Mouse (Mus musculus): ENCODE data around the gene Hyal3. TPM values are rescaled to one million over a fixed set of nuclear protein-coding genes. Genes with fewer than 3 reads are reported as not detected.

Gene Hyal3
- polyA plus RNA-seq, 1 experiment from 2014 or later, result 0.56 TPM

DNA sequence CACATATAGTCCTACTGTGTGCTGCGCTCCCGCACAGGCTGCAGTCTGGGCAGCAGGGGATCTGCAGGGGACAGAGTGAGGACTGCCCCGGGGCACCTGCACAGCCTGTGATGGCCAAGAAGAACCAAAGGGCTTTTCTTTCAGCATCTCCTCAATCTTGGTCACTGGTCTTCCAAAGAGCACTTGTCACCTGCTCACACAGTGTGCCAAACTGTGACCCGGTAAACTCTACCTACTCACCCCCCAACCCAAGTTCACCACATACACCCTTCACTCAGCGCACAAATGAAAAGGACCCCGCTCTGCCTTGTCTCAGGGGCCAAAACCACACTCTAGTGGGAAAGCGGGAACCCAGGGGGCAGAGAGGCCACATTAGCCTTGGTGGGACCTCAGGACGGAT lies 51.2 kb downstream of the Hyal3 start:
- Histone ChIP-seq H3K4me3 (peak overlapping the region; percentile 95), H3K4me1 (peaks cover 96% of the 10 kb centered on the region), H3K27me3 (ENCODE audit: low read depth, poor library complexity, severe bottlenecking) (no peaks in the 10 kb centered on the region), H3K9me3 (replicated peaks) (no peaks in the 10 kb centered on the region), H3K27ac (peak overlapping the region; percentile 95), H3K36me3 (peaks cover 48% of the 10 kb centered on the region)
- 91% methylated on average over 8 of the region's 8 CpGs for WGBS
- DNase-seq (ENCODE audit: low spot score), result no peak

DNA sequence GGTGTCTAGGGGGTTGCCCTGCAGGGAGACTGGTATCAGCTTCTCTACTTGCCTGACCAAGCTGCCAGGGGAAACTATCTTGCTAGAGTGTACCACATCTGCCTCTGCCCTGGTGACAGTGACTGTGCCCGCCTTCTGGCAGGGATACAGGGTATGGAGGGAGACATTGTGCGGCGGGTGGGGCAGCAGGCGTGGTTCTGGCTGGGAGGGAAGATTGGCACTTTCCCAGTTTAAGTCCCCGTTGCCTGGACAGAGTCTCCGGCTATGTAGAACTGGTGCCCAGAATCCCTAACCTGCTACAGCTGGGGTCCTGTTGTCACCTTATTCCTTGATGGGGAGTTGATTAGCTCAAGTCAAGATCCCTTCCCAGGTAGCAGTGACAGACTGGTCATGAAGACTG lies 51.9 kb downstream of the Hyal3 start:
- peak overlapping the region; percentile 95 for H3K4me3 ChIP-seq
- 76% methylated on average over 6 of the region's 6 CpGs for WGBS
- no peak for DNase-seq (ENCODE audit: low spot score)
- H3K36me3 ChIP-seq, result peaks cover 48% of the 10 kb centered on the region
- peak overlapping the region; percentile 95 for H3K27ac ChIP-seq
- H3K27me3 ChIP-seq (ENCODE audit: low read depth, poor library complexity, severe bottlenecking), result no peaks in the 10 kb centered on the region
- H3K4me1 ChIP-seq, result peaks cover 96% of the 10 kb centered on the region
- H3K9me3 ChIP-seq (replicated peaks), result no peaks in the 10 kb centered on the region

DNA sequence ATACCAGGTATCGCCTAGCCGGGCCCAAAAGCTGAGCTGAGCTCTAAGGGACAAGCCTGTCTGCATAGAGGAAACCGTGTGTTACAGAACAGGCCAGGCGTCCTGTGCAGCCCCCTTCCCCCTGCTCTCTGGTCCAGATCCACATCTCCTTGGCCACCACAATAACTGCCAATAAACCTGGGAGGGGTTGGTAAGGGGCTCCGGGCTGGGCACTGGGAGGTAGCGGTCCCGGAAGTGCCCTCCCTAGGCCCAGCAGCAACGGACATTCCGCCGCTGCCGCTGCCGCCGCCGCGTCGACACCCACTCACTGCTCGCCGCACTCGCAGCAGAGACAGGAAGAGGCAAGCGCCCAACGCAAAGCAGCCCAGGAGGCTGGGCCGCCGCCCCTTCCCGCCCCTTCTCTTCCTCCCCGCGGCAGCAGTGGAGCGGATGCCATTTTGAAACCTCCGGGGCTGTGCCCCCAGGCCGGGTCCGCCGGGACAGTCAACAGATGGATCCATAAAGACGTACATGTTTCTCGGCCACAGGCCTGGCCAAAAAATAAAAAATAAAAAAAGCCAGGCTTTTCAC lies 52.6 kb downstream of the Hyal3 start:
- H3K9me3 ChIP-seq (replicated peaks), result no peaks in the 10 kb centered on the region
- peaks cover 93% of the 10 kb centered on the region for H3K4me1 ChIP-seq
- peak; percentile 80 for DNase-seq (ENCODE audit: low spot score)
- H3K4me3 ChIP-seq, result peak overlapping the region; percentile 95
- no peaks in the 10 kb centered on the region for H3K27me3 ChIP-seq (ENCODE audit: low read depth, poor library complexity, severe bottlenecking)
- peak overlapping the region; percentile 95 for H3K27ac ChIP-seq
- WGBS, result 2% methylated on average over 33 of the region's 33 CpGs
- H3K36me3 ChIP-seq, result peaks cover 42% of the 10 kb centered on the region

DNA sequence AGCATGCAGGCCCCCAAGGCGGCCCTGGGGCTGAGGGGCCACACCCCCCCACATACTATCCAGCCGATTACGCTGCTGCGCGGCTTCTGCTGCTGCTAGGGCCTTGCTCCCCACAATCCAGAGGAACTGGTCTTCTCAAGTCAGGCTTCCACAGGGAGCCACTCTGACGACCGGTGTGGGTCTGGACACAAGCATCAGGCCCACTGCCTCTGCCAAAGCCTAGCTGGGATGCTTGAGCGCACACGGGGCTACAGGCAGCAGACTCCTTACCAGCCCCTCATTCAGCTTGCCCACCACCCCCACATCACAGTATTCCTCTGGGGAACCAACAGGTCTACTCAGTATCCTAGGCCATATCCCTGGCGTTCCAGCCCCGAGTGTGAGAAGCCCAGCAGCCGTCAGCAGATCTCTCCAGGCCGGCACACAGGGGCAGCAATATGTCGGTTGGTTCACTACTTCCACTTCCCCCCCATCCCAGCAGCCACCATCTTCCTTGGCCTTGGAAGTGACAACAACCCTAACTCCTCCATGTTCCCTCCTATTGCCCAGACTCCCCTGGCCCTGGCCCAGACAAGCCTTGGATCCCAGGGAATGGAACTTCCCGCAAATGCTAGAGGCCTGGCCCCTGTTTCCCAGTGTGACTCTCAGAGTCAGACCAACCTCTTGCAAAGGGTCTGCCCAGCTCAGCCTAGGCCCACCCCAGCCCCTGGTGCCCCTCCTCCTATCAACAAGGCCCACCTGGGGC lies 53.2 kb downstream of the Hyal3 start:
- DNase-seq (ENCODE audit: low spot score), result peak; percentile 63
- WGBS, result 3% methylated on average over 15 of the region's 15 CpGs
- Histone ChIP-seq H3K4me1 (peaks cover 86% of the 10 kb centered on the region), H3K4me3 (peak overlapping the region; percentile 95), H3K27me3 (ENCODE audit: low read depth, poor library complexity, severe bottlenecking) (no peaks in the 10 kb centered on the region), H3K36me3 (peaks cover 36% of the 10 kb centered on the region), H3K9me3 (replicated peaks) (no peaks in the 10 kb centered on the region), H3K27ac (peak overlapping the region; percentile 95)

DNA sequence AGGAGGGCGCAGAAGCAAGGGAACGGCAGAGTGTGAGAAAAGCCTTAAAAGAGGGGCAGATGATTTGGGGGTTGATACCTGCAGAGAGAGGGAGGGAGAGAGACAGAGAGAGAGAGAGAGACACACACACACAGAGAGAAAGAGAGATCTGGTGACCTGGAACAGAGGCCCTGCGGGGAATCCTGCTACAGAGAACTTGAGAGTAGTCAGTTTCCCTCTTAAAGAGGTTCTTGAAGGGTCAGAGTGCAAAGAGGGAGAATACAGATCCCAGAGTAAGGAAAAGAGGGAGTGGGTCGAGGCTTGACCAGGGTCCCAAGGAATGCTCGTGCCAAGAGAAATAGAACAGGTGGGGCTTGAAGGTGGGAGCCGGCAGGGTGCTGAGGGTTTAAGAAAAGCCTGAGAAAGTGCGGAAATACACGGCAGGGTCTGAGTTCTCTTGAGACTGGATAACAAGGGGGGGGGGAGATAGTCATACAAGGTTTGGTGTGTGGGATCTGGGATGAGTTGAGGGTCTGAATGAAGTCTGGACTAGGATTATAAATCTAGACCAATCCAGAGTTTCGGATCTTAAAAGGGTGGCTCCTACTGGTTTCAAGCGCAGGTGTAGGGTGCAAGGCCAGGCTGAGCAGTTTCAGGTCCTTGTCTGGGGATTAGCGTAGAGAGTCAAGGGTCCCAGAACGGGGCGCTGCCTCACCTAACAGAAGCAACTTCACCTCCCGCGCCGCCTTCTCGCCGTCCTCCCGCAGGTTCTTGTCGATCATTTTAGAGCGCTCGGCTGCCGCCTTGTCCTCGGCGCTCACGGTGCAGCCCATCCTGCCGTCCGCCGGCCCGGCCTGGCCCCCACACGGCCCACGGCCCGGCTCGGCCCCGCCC lies 54.0 kb downstream of the Hyal3 start:
- WGBS, result under 1% methylated on average over 35 of the region's 35 CpGs
- Histone ChIP-seq H3K4me3 (peak overlapping the region; percentile 95), H3K4me1 (peaks cover 78% of the 10 kb centered on the region), H3K36me3 (peaks cover 30% of the 10 kb centered on the region), H3K9me3 (replicated peaks) (no peaks in the 10 kb centered on the region), H3K27ac (peak overlapping the region; percentile 95), H3K27me3 (ENCODE audit: low read depth, poor library complexity, severe bottlenecking) (no peaks in the 10 kb centered on the region)
- no peak for DNase-seq (ENCODE audit: low spot score)

DNA sequence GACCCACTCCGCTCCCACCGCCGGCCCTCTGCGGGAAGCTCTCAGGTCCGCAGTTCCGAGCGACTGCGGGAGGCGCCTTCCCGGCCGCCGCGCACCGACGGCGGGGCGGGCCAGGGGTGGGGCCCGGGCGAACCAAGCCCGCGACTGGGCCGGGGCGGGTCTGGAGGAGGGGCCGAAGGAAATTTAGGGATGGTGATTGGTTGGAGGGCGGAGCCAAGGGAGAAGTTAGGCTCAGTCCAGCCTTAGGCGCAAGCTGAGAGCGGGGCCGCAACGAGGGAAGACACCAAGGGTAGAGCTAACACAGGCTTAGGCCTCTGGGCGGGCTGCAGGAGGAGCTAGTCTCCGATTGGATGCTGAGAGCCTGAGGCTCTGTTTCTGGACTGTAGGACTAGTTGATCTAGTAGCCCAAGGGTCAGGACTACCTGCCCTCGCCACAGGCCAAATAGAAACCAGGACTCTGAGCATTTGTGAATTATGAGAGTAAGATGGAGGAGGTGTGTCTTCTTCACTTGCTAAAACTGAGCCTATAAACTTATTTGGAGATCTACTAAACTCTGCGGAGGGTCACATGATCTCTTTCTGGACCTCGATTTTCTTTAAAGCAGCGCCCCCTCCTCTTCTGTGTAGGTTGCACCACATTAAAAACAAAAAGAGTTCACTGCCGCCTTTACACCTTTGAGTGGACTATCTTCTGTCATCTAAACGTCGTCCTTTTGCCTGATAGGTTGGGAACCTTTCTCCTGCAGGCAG lies 54.8 kb downstream of the Hyal3 start, which contains the start of gene Gnai2:
Gnai2 (minus strand) TSS at position 89 of the 750 bp plus-strand sequence.
- Histone ChIP-seq H3K9me3 (replicated peaks) (no peaks in the 10 kb centered on the region), H3K27me3 (ENCODE audit: low read depth, poor library complexity, severe bottlenecking) (no peaks in the 10 kb centered on the region), H3K27ac (peak within 1 kb of the TSS; percentile 95), H3K4me1 (peaks cover 76% of the 10 kb centered on the region), H3K4me3 (peak within 1 kb of the TSS; percentile 95), H3K36me3 (peaks cover 23% of the 10 kb centered on the region)
- WGBS, result 2% methylated on average over 38 of the region's 38 CpGs
- DNase-seq (ENCODE audit: low spot score), result peak; percentile 92

Other genes starting within 250 kb of the Hyal3 start
- gene Hemk1, start 242.5 kb upstream of the Hyal3 start, polyA plus RNA-seq (2016; fragmentation: Nextera tagmentation; extraction: Ambion mirVana), result 10.3 and 12.2 TPM in 2 replicates
- 0.72 and 0.74 TPM in 2 replicates for gene 6430571L13Rik, start 240.2 kb upstream of the Hyal3 start, polyA plus RNA-seq (2016; fragmentation: Nextera tagmentation; extraction: Ambion mirVana)
- gene Cacna2d2, start 181.2 kb upstream of the Hyal3 start, polyA plus RNA-seq (2016; fragmentation: Nextera tagmentation; extraction: Ambion mirVana), result 0.20 and 0.34 TPM in 2 replicates
- 41.3 and 43.5 TPM in 2 replicates for gene Tmem115, start 46.9 kb upstream of the Hyal3 start, polyA plus RNA-seq (2016; fragmentation: Nextera tagmentation; extraction: Ambion mirVana)
- 13.2 and 15.8 TPM in 2 replicates for gene Cyb561d2, start 38.6 kb upstream of the Hyal3 start, polyA plus RNA-seq (2016; fragmentation: Nextera tagmentation; extraction: Ambion mirVana)
- 34.0 and 37.3 TPM in 2 replicates for gene Nprl2, start 38.6 kb upstream of the Hyal3 start, polyA plus RNA-seq (2016; fragmentation: Nextera tagmentation; extraction: Ambion mirVana)
- 0.25 and 0.33 TPM in 2 replicates for gene Zmynd10, start 33.5 kb upstream of the Hyal3 start, polyA plus RNA-seq (2016; fragmentation: Nextera tagmentation; extraction: Ambion mirVana)
- 55.3 and 57.4 TPM in 2 replicates for gene Rassf1, start 29.3 kb upstream of the Hyal3 start, polyA plus RNA-seq (2016; fragmentation: Nextera tagmentation; extraction: Ambion mirVana)
- 60.4 and 62.5 TPM in 2 replicates for gene Tusc2, start 17.6 kb upstream of the Hyal3 start, polyA plus RNA-seq (2016; fragmentation: Nextera tagmentation; extraction: Ambion mirVana)
- 160 and 168 TPM in 2 replicates for gene Hyal2, start 12.9 kb upstream of the Hyal3 start, polyA plus RNA-seq (2016; fragmentation: Nextera tagmentation; extraction: Ambion mirVana)
- 7.9 and 10.2 TPM in 2 replicates for gene Hyal1, start 3.9 kb upstream of the Hyal3 start, polyA plus RNA-seq (2016; fragmentation: Nextera tagmentation; extraction: Ambion mirVana)
- 20.1 and 22.5 TPM in 2 replicates for gene Naa80, start 1.9 kb upstream of the Hyal3 start, polyA plus RNA-seq (2016; fragmentation: Nextera tagmentation; extraction: Ambion mirVana)
- 55.0 and 69.4 TPM in 2 replicates for gene Ifrd2, start 6.8 kb downstream of the Hyal3 start, polyA plus RNA-seq (2016; fragmentation: Nextera tagmentation; extraction: Ambion mirVana)
- 2.2 and 3.6 TPM in 2 replicates for gene Sema3b, start 28.4 kb downstream of the Hyal3 start, polyA plus RNA-seq (2016; fragmentation: Nextera tagmentation; extraction: Ambion mirVana)
- gene Gnai2, start 54.5 kb downstream of the Hyal3 start, polyA plus RNA-seq (2016; fragmentation: Nextera tagmentation; extraction: Ambion mirVana), result 355 and 403 TPM in 2 replicates
- 3.9 and 4.3 TPM in 2 replicates for gene Slc38a3, start 88.7 kb downstream of the Hyal3 start, polyA plus RNA-seq (2016; fragmentation: Nextera tagmentation; extraction: Ambion mirVana)
- gene Gnat1, start 98.9 kb downstream of the Hyal3 start, polyA plus RNA-seq (2016; fragmentation: Nextera tagmentation; extraction: Ambion mirVana), result 2.6 and 3.3 TPM in 2 replicates
- 31.7 and 33.6 TPM in 2 replicates for gene Sema3f, start 129.7 kb downstream of the Hyal3 start, polyA plus RNA-seq (2016; fragmentation: Nextera tagmentation; extraction: Ambion mirVana)
- gene Rbm5, start 190.2 kb downstream of the Hyal3 start, polyA plus RNA-seq (2016; fragmentation: Nextera tagmentation; extraction: Ambion mirVana), result 164 and 214 TPM in 2 replicates